Mouse (Mus musculus) cerebellum, postnatal 4 days (tissue): ENCODE results near the gene Sgsm2.
"Not testable (repeated sequence)": the region's sequence is repeated elsewhere in the genome, so short reads cannot be mapped to it uniquely, and the experiment has no call there.

Experiments used
- DNase-seq, 2 experiments: peaks; one replicate each; pipeline ENCODE4 v3.0.0; 2022; ENCODE audit warnings: low spot score in 2 of 2, mixed read lengths in 1 of 2

Sgsm2 gene

GRCm38 (mm10) chr11:74829812-74830211, 67.0 kb downstream of the Sgsm2 start:
- DNase-seq: peak in 1 of 2 experiments; percentile 75

GRCm38 (mm10) chr11:74828965-74829550, 67.8 kb downstream of the Sgsm2 start:
- no peak for DNase-seq

GRCm38 (mm10) chr11:74828404-74828931, 68.4 kb downstream of the Sgsm2 start:
- no peak for DNase-seq

GRCm38 (mm10) chr11:74827791-74828403, 69.0 kb downstream of the Sgsm2 start:
- no peak for DNase-seq

- DNase-seq: no peak
Observed at GRCm38 (mm10) chr11:74826702-74827101, 70.2 kb downstream of the Sgsm2 start.

GRCm38 (mm10) chr11:74826151-74826550, 70.7 kb downstream of the Sgsm2 start:
- no peak for DNase-seq

GRCm38 (mm10) chr11:74822746-74823440, 74.0 kb downstream of the Sgsm2 start:
- no peak for DNase-seq

- no peak for DNase-seq
Observed at GRCm38 (mm10) chr11:74821463-74821862, 75.4 kb downstream of the Sgsm2 start.

GRCm38 (mm10) chr11:74820921-74821320, 75.9 kb downstream of the Sgsm2 start:
- DNase-seq: no peak

- DNase-seq: no peak
Observed at GRCm38 (mm10) chr11:74815795-74816194, 81.1 kb downstream of the Sgsm2 start.

- no peak for DNase-seq
Observed at GRCm38 (mm10) chr11:74811538-74811937, 85.3 kb downstream of the Sgsm2 start.

GRCm38 (mm10) chr11:74811027-74811426, 85.8 kb downstream of the Sgsm2 start:
- not testable (repeated sequence) for DNase-seq

GRCm38 (mm10) chr11:74810134-74810533, 86.7 kb downstream of the Sgsm2 start:
- DNase-seq: no peak

- no peak for DNase-seq
Observed at GRCm38 (mm10) chr11:74808251-74808853, 88.5 kb downstream of the Sgsm2 start.

GRCm38 (mm10) chr11:74807246-74807882, 89.5 kb downstream of the Sgsm2 start:
- no peak for DNase-seq

- DNase-seq: no peak
Observed at GRCm38 (mm10) chr11:74804081-74804627, 92.7 kb downstream of the Sgsm2 start.

- no peak for DNase-seq
Observed at GRCm38 (mm10) chr11:74800658-74801057, 96.2 kb downstream of the Sgsm2 start.
